Mouse (Mus musculus): ENCODE measurements around the gene Epc2. TPM values are rescaled to one million over a fixed set of nuclear protein-coding genes. Genes with fewer than 3 reads are reported as not detected.

Epc2 gene
- total and polyA plus RNA-seq, 3 experiments, result 5.9 to 19.3 (median 17.6) TPM

- no peak overlapping the region for H3K9ac ChIP-seq (ENCODE audit: low read depth, low read length)
- H3K27ac ChIP-seq, result no peak overlapping the region
- intact Hi-C loops (cut with DNase I), result loop anchor here (2.0 to 5.0 kb wide), 3 partner anchors 211 to 289 kb away; no protein-coding TSS in a partner anchor
- no peaks in the 10 kb centered on the region for H3K79me2 ChIP-seq (replicated peaks; ENCODE audit: control insufficient read depth, insufficient read depth, low read length)
- 62% methylated on average over 2 of the region's 2 CpGs for WGBS
- H3K27me3 ChIP-seq (ENCODE audit: control insufficient read depth, insufficient read depth, low read length), result no peaks in the 10 kb centered on the region
- DNase-seq, result no peak
- TF ChIP-seq POLR2A (IDR thresholded peaks at IDR 0.05; ENCODE audit: insufficient read depth, low read depth, low read length) (no peak), CTCF (IDR thresholded peaks at IDR 0.05) (peak; percentile 43)
- H3K4me3 ChIP-seq, result no peak overlapping the region
- H3K36me3 ChIP-seq (ENCODE audit: control insufficient read depth, insufficient read depth, low read length), result no peaks in the 10 kb centered on the region
- H3K4me1 ChIP-seq (ENCODE audit: control insufficient read depth, insufficient read depth, low read length), result no peaks in the 10 kb centered on the region
Observed at GRCm38 (mm10) chr2:49446238-49446637, 5.0 kb upstream of the Epc2 start.

GRCm38 (mm10) chr2:49447586-49448475 lies 3.5 kb upstream of the Epc2 start:
- Histone ChIP-seq H3K4me1 (ENCODE audit: control insufficient read depth, insufficient read depth, low read length) (no peaks in the 10 kb centered on the region), H3K4me3 (no peak overlapping the region), H3K27ac (no peak overlapping the region), H3K79me2 (replicated peaks; ENCODE audit: control insufficient read depth, insufficient read depth, low read length) (no peaks in the 10 kb centered on the region), H3K9ac (ENCODE audit: low read depth, low read length) (no peak overlapping the region), H3K36me3 (ENCODE audit: control insufficient read depth, insufficient read depth, low read length) (no peaks in the 10 kb centered on the region), H3K27me3 (ENCODE audit: control insufficient read depth, insufficient read depth, low read length) (no peaks in the 10 kb centered on the region)
- no peak for TF ChIP-seq EP300 (IDR thresholded peaks at IDR 0.05; ENCODE audit: insufficient read depth, low read depth, low read length)
- TF ChIP-seq POLR2A (IDR thresholded peaks at IDR 0.05; ENCODE audit: insufficient read depth, low read depth, low read length), result no peak
- peak; percentile 57 for TF ChIP-seq CTCF (IDR thresholded peaks at IDR 0.05)
- WGBS, result 53% methylated on average over 8 of the region's 8 CpGs
- DNase-seq, result no peak
- intact Hi-C loops (cut with DNase I), result loop anchor here (2.0 to 5.0 kb wide), 4 partner anchors 209 to 287 kb away; no protein-coding TSS in a partner anchor

GRCm38 (mm10) chr2:49450467-49450866 lies 819 bp upstream of the Epc2 start:
- intact Hi-C loops (cut with DNase I), result loop anchor here (5.0 kb wide), 2 partner anchors 47 to 82 kb away; no protein-coding TSS in a partner anchor
- Histone ChIP-seq H3K4me1 (ENCODE audit: control insufficient read depth, insufficient read depth, low read length) (peaks cover 6% of the 10 kb centered on the region; the same call in 1 of the 2 replicates), H3K27me3 (ENCODE audit: control insufficient read depth, insufficient read depth, low read length) (no peaks in the 10 kb centered on the region), H3K36me3 (ENCODE audit: control insufficient read depth, insufficient read depth, low read length) (peaks cover 2% of the 10 kb centered on the region; the same call in 1 of the 2 replicates), H3K4me3 (peak overlapping the region; percentile 88), H3K9ac (ENCODE audit: low read depth, low read length) (no peak overlapping the region; the same call in 1 of the 2 replicates), H3K27ac (no peak overlapping the region), H3K79me2 (replicated peaks; ENCODE audit: control insufficient read depth, insufficient read depth, low read length) (peaks cover 2% of the 10 kb centered on the region; the same call in 1 of the 2 replicates)
- 17% methylated on average over 4 of the region's 4 CpGs for WGBS
- TF ChIP-seq EP300 (IDR thresholded peaks at IDR 0.05; ENCODE audit: insufficient read depth, low read depth, low read length), result no peak
- TF ChIP-seq POLR2A (IDR thresholded peaks at IDR 0.05; ENCODE audit: insufficient read depth, low read depth, low read length), result no peak
- no peak for TF ChIP-seq CTCF (IDR thresholded peaks at IDR 0.05)
- no peak for DNase-seq

GRCm38 (mm10) chr2:49451637-49452211 lies 438 bp downstream of the Epc2 start:
- H3K4me3 ChIP-seq, result peak overlapping the region; percentile 88
- peak; percentile 94 to 98 for DNase-seq
- TF ChIP-seq CTCF (IDR thresholded peaks at IDR 0.05) (peak; percentile 31), POLR2A (IDR thresholded peaks at IDR 0.05; ENCODE audit: insufficient read depth, low read depth, low read length) (peak; percentile 38; the same call in 1 of the 2 replicates), EP300 (IDR thresholded peaks at IDR 0.05; ENCODE audit: insufficient read depth, low read depth, low read length) (no peak)
- WGBS, result under 1% methylated on average over 49 of the region's 64 CpGs
- peaks cover 4% of the 10 kb centered on the region; the same call in 1 of the 2 replicates for H3K79me2 ChIP-seq (replicated peaks; ENCODE audit: control insufficient read depth, insufficient read depth, low read length)
- peaks cover 6% of the 10 kb centered on the region; the same call in 1 of the 2 replicates for H3K4me1 ChIP-seq (ENCODE audit: control insufficient read depth, insufficient read depth, low read length)
- H3K27ac ChIP-seq, result peak overlapping the region; percentile 100
- no peaks in the 10 kb centered on the region for H3K27me3 ChIP-seq (ENCODE audit: control insufficient read depth, insufficient read depth, low read length)
- intact Hi-C loops (cut with DNase I), result loop anchor here (5.0 kb wide), 2 partner anchors 46 to 81 kb away; no protein-coding TSS in a partner anchor
- H3K9ac ChIP-seq (ENCODE audit: low read depth, low read length), result peak overlapping the region; percentile 99
- H3K36me3 ChIP-seq (ENCODE audit: control insufficient read depth, insufficient read depth, low read length), result peaks cover 2% of the 10 kb centered on the region; the same call in 1 of the 2 replicates

- H3K9ac ChIP-seq (ENCODE audit: low read depth, low read length), result peak overlapping the region; percentile 62
- intact Hi-C loops (cut with DNase I), result loop anchor here (5.0 kb wide), 2 partner anchors 45 to 80 kb away; no protein-coding TSS in a partner anchor
- peak; percentile 61 to 75 for DNase-seq
- no peaks in the 10 kb centered on the region for H3K27me3 ChIP-seq (ENCODE audit: control insufficient read depth, insufficient read depth, low read length)
- TF ChIP-seq EP300 (IDR thresholded peaks at IDR 0.05; ENCODE audit: insufficient read depth, low read depth, low read length) (no peak), CTCF (IDR thresholded peaks at IDR 0.05) (no peak; the same call in 1 of the 2 replicates), POLR2A (IDR thresholded peaks at IDR 0.05; ENCODE audit: insufficient read depth, low read depth, low read length) (0 out of 2 replicates have a peak, but pooled peaks have one; percentile 37)
- H3K79me2 ChIP-seq (replicated peaks; ENCODE audit: control insufficient read depth, insufficient read depth, low read length), result peaks cover 7% of the 10 kb centered on the region; the same call in 1 of the 2 replicates
- peaks cover 2% of the 10 kb centered on the region; the same call in 1 of the 2 replicates for H3K36me3 ChIP-seq (ENCODE audit: control insufficient read depth, insufficient read depth, low read length)
- H3K4me1 ChIP-seq (ENCODE audit: control insufficient read depth, insufficient read depth, low read length), result peaks cover 6% of the 10 kb centered on the region; the same call in 1 of the 2 replicates
- peak overlapping the region; percentile 100 for H3K27ac ChIP-seq
- WGBS, result under 1% methylated on average over 37 of the region's 37 CpGs
- peak overlapping the region; percentile 88 for H3K4me3 ChIP-seq
Observed at GRCm38 (mm10) chr2:49452451-49453081, 1.3 kb downstream of the Epc2 start.
